Mouse (Mus musculus): ENCODE measurements around the gene Hmgb1.
A peak's percentile ranks its signal among the peaks of the same experiment; 100 is the strongest.

Gene Hmgb1

GRCm38 (mm10) chr5:149184104-149184843, at the start of gene Hmgb1, which contains the start of gene Uspl1:
Gene Hmgb1 (minus strand): TSS chr5:149184489.
Gene Uspl1 (plus strand): TSS chr5:149184350.
- peak; percentile 100 for DNase-seq (ENCODE audit: low spot score)

GRCm38 (mm10) chr5:149229619-149230339, 45.5 kb upstream of the Hmgb1 start:
- DNase-seq (ENCODE audit: low spot score), result no peak

GRCm38 (mm10) chr5:149228700-149229618, 44.7 kb upstream of the Hmgb1 start:
- peak; percentile 100 for DNase-seq (ENCODE audit: low spot score)

GRCm38 (mm10) chr5:149224666-149225065, 40.4 kb upstream of the Hmgb1 start:
- DNase-seq (ENCODE audit: low spot score), result no peak

- DNase-seq (ENCODE audit: low spot score), result no peak
Measured at GRCm38 (mm10) chr5:149221355-149221754, 37.1 kb upstream of the Hmgb1 start.

- no peak for DNase-seq (ENCODE audit: low spot score)
Measured at GRCm38 (mm10) chr5:149219493-149219892, 35.2 kb upstream of the Hmgb1 start.

GRCm38 (mm10) chr5:149217524-149218357, 33.5 kb upstream of the Hmgb1 start:
- DNase-seq (ENCODE audit: low spot score), result no peak

GRCm38 (mm10) chr5:149215540-149215939, 31.3 kb upstream of the Hmgb1 start:
- no peak for DNase-seq (ENCODE audit: low spot score)

- no peak for DNase-seq (ENCODE audit: low spot score)
Measured at GRCm38 (mm10) chr5:149212806-149213205, 28.5 kb upstream of the Hmgb1 start.

- DNase-seq (ENCODE audit: low spot score), result no peak
Measured at GRCm38 (mm10) chr5:149211041-149211440, 26.8 kb upstream of the Hmgb1 start.

- no peak for DNase-seq (ENCODE audit: low spot score)
Measured at GRCm38 (mm10) chr5:149209328-149209727, 25.0 kb upstream of the Hmgb1 start.

GRCm38 (mm10) chr5:149208776-149209175, 24.5 kb upstream of the Hmgb1 start:
- DNase-seq (ENCODE audit: low spot score), result no peak

GRCm38 (mm10) chr5:149207661-149208060, 23.4 kb upstream of the Hmgb1 start:
- DNase-seq (ENCODE audit: low spot score), result no peak

- no peak for DNase-seq (ENCODE audit: low spot score)
Measured at GRCm38 (mm10) chr5:149206286-149206685, 22.0 kb upstream of the Hmgb1 start.

GRCm38 (mm10) chr5:149205265-149205664, 21.0 kb upstream of the Hmgb1 start:
- no peak for DNase-seq (ENCODE audit: low spot score)

- DNase-seq (ENCODE audit: low spot score), result no peak
Measured at GRCm38 (mm10) chr5:149204822-149205221, 20.5 kb upstream of the Hmgb1 start.

- no peak for DNase-seq (ENCODE audit: low spot score)
Measured at GRCm38 (mm10) chr5:149203796-149204375, 19.6 kb upstream of the Hmgb1 start.

- no peak for DNase-seq (ENCODE audit: low spot score)
Measured at GRCm38 (mm10) chr5:149202941-149203340, 18.7 kb upstream of the Hmgb1 start.

- no peak for DNase-seq (ENCODE audit: low spot score)
Measured at GRCm38 (mm10) chr5:149198782-149199181, 14.5 kb upstream of the Hmgb1 start.

GRCm38 (mm10) chr5:149196611-149197010, 12.3 kb upstream of the Hmgb1 start:
- DNase-seq (ENCODE audit: low spot score), result no peak

GRCm38 (mm10) chr5:149190160-149190559, 5.9 kb upstream of the Hmgb1 start:
- no peak for DNase-seq (ENCODE audit: low spot score)
